Mouse (Mus musculus): ENCODE results near the gene Slc12a1. TPM values are rescaled to one million over a fixed set of nuclear protein-coding genes. Genes with fewer than 3 reads are reported as not detected.

Slc12a1 gene
- polyA plus RNA-seq, 1 experiment from 2014 or later, result not detected

DNA sequence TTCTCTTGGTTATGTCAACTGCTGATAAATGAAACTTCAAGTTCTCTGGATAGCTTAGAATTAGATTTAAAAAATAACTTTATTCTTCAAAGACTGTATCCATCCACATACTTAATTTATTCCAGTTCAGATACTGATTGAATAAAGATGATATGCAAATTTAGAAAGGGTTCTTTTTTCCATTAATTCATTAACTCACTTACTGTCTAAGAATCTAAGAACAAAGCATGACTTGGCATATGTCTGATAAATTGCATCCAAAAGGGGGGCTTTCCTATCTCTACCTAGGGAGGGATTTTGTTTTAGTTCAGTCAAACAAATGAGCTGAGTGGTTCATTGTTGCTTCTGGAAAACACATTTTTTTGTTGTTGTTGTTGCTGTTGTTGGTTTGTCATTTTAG lies 10.0 kb upstream of the Slc12a1 start:
- H3K27me3 ChIP-seq (ENCODE audit: low read depth, poor library complexity, severe bottlenecking), result no peaks in the 10 kb centered on the region
- DNase-seq (ENCODE audit: low spot score), result no peak
- no peaks in the 10 kb centered on the region for H3K36me3 ChIP-seq
- no peaks in the 10 kb centered on the region for H3K4me1 ChIP-seq
- no peak overlapping the region for H3K27ac ChIP-seq (replicated peaks)
- no peak overlapping the region for H3K4me3 ChIP-seq
- no peaks in the 10 kb centered on the region for H3K9me3 ChIP-seq (replicated peaks)

DNA sequence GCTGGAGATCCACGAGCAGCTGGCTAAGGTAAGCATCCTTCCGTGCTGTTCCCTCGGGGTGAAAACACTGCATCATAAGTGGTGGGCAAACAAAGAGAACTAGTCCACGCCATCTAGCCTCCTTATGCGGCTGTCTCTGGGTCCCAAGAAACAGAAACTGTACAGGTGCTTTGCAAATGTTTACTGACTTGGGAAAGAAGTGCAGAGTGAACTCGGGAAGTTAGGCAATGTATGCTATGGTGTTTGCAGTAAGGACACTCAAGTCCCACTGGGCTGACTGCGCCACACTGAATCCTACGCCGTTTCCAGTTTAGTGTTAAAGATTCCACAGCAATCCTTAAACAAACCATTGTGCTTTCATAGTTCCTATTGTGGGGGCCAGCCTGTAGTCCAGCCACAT lies 2.0 kb downstream of the Slc12a1 start:
- DNase-seq (ENCODE audit: low spot score), result no peak
- no peaks in the 10 kb centered on the region for H3K36me3 ChIP-seq
- no peaks in the 10 kb centered on the region for H3K9me3 ChIP-seq (replicated peaks)
- H3K27me3 ChIP-seq (ENCODE audit: low read depth, poor library complexity, severe bottlenecking), result no peaks in the 10 kb centered on the region
- H3K4me3 ChIP-seq, result no peak overlapping the region
- no peaks in the 10 kb centered on the region for H3K4me1 ChIP-seq
- H3K27ac ChIP-seq (replicated peaks), result no peak overlapping the region
- WGBS, result 88% methylated on average over 9 of the region's 9 CpGs

DNA sequence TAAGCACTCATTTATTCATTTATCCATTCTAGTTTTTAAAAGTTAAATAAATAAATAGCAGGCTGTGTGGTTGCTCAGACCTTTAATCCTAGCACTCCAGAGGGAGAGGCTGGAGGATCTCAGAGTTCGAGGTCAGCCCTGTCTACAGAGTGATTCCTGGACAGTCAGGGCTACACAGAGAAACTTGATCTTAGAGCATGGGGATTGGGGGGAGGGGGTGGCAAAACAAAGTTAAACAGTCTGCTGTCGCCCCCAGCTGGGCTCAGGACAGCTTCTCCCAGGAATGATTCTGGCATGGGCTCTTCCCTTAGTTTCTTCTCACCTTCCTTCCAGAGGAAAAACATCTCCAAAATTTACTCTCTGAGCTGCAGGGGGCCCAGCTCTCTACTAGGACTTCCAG lies 3.2 kb downstream of the Slc12a1 start:
- 17% methylated on average over 2 of the region's 2 CpGs for WGBS
- H3K27ac ChIP-seq (replicated peaks), result no peak overlapping the region

DNA sequence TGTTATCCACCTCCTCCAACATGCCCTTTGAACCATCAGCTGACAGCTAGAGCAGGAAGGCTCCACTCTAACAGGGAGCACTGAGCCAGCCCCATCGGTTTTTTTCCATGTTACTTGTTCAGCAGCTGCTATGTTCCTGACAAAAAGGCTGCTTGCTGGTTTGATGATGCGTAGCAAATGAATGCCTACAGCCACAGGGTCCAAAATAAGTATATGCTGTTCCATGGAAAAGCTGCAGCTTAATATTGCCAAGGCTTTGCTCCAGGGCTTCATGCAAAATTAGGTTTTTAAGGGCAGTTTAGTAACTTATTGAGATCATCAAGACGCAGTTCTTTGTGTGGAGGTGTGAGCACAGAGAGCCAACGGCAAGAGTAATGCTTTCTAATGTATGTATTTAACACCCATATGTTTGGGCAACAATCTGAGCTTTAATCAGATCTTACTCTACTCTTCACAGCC lies 9.7 kb downstream of the Slc12a1 start:
- Histone ChIP-seq H3K9me3 (replicated peaks) (no peaks in the 10 kb centered on the region), H3K27me3 (ENCODE audit: low read depth, poor library complexity, severe bottlenecking) (no peaks in the 10 kb centered on the region), H3K4me3 (no peak overlapping the region), H3K27ac (replicated peaks) (no peak overlapping the region), H3K36me3 (no peaks in the 10 kb centered on the region), H3K4me1 (no peaks in the 10 kb centered on the region)
- no peak for DNase-seq (ENCODE audit: low spot score)
- WGBS, result 83% methylated on average over 4 of the region's 4 CpGs

More for the DNA sequence above, 3.2 kb downstream of the Slc12a1 start:
- no peaks in the 10 kb centered on the region for H3K4me1 ChIP-seq
- H3K4me3 ChIP-seq, result no peak overlapping the region
- H3K9me3 ChIP-seq (replicated peaks), result no peaks in the 10 kb centered on the region
- no peaks in the 10 kb centered on the region for H3K36me3 ChIP-seq
- no peak for DNase-seq (ENCODE audit: low spot score)
- H3K27me3 ChIP-seq (ENCODE audit: low read depth, poor library complexity, severe bottlenecking), result no peaks in the 10 kb centered on the region

DNA sequence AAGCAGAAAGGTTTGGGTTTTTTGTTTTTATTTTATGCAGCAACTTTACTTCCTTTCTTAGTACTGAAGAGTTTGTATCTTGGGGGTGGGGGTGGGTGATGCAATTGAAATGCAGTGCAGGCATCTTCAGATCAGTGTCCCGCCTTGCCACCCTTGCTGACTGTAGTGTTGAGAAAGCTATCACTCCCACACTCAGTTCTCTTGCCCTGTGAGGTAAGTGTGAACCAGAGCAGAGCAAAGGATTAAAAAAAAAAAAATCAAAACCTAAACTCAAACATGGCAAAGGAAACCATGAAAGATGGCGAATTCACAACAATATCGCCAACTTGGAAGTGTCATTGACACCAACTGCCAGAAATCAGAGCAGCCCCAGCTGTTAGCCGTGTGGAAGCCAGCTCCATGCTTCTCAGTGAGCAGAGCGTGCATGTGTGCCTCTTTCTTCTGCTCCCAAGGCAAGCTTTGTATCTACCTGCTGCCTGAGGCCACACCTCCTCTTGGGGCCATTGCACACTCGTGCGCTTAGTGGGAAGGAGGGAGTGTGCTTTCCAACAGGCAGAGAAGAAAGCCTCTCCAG lies 26.0 kb downstream of the Slc12a1 start:
- no peak for DNase-seq (ENCODE audit: low spot score)
- H3K27ac ChIP-seq (replicated peaks), result no peak overlapping the region
- WGBS, result 80% methylated on average over 7 of the region's 7 CpGs
- H3K27me3 ChIP-seq (ENCODE audit: low read depth, poor library complexity, severe bottlenecking), result no peaks in the 10 kb centered on the region
- no peaks in the 10 kb centered on the region for H3K4me1 ChIP-seq
- H3K4me3 ChIP-seq, result no peak overlapping the region
- H3K36me3 ChIP-seq, result no peaks in the 10 kb centered on the region
- no peaks in the 10 kb centered on the region for H3K9me3 ChIP-seq (replicated peaks)

DNA sequence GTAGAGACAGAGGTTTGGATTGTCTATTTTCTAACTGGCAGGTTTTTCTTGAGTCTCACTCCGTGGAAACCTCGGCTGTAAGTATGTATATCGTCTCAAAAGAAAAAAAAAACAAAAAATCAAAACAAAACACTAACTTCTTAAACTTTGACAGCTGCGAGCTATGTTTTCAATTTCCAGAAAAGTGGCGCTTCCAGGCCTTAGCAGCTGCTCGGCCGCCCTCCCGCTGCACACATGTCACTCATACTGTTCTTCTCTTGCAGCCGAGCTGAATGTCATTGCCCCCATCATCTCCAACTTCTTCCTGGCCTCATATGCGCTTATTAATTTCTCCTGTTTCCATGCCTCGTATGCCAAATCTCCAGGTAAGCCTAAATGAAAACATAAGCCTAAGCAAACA lies 35.6 kb downstream of the Slc12a1 start:
- Histone ChIP-seq H3K36me3 (no peaks in the 10 kb centered on the region), H3K4me1 (no peaks in the 10 kb centered on the region), H3K4me3 (no peak overlapping the region), H3K9me3 (replicated peaks) (no peaks in the 10 kb centered on the region), H3K27me3 (ENCODE audit: low read depth, poor library complexity, severe bottlenecking) (no peaks in the 10 kb centered on the region), H3K27ac (replicated peaks) (no peak overlapping the region)
- DNase-seq (ENCODE audit: low spot score), result no peak
- WGBS, result 81% methylated on average over 11 of the region's 11 CpGs

DNA sequence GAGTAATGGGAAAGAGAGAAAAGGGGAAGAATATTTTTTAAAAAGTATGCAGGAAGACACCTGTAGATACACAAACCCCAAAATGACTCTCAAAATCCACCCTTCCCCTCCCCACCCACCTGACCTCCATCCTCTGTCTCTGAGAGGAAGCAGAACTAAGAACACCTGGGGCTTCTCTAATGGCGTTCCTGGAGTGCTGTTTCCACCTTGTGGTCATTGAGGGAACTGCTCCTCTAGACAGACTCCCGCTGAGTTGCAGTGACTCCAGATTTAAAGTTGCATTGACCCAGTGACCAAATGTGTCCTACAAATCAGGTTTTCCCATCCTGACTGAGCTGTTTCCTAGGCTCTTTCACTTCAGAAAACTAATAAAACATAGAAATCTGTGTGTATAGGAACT lies 36.9 kb downstream of the Slc12a1 start:
- no peaks in the 10 kb centered on the region for H3K9me3 ChIP-seq (replicated peaks)
- no peaks in the 10 kb centered on the region for H3K36me3 ChIP-seq
- WGBS, result 0% methylated on average over 2 of the region's 2 CpGs
- DNase-seq (ENCODE audit: low spot score), result peak; percentile 49
- H3K27me3 ChIP-seq (ENCODE audit: low read depth, poor library complexity, severe bottlenecking), result no peaks in the 10 kb centered on the region
- H3K4me1 ChIP-seq, result no peaks in the 10 kb centered on the region
- H3K4me3 ChIP-seq, result no peak overlapping the region
- H3K27ac ChIP-seq (replicated peaks), result no peak overlapping the region

DNA sequence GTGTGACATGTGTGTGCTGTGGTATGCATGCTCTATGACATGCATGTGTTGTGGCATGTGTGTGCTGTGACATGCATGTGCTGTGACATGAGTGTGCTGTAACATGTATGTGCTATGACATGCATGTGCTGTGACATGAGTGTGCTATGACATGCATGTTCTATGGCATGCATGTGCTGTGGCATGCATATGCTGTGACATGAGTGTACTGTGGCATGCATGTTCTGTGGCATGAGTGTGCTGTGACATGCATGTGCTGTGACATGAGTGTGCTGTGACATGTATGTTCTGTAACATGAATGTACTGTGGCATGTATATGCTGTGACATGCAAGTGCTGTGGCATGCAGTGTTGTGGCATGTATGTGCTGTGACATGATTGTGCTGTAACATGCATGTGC lies 40.6 kb downstream of the Slc12a1 start:
- Histone ChIP-seq H3K9me3 (replicated peaks) (no peaks in the 10 kb centered on the region), H3K27ac (replicated peaks) (no peak overlapping the region), H3K27me3 (ENCODE audit: low read depth, poor library complexity, severe bottlenecking) (no peaks in the 10 kb centered on the region), H3K4me1 (no peaks in the 10 kb centered on the region), H3K36me3 (no peaks in the 10 kb centered on the region), H3K4me3 (no peak overlapping the region)
- DNase-seq (ENCODE audit: low spot score), result no peak

DNA sequence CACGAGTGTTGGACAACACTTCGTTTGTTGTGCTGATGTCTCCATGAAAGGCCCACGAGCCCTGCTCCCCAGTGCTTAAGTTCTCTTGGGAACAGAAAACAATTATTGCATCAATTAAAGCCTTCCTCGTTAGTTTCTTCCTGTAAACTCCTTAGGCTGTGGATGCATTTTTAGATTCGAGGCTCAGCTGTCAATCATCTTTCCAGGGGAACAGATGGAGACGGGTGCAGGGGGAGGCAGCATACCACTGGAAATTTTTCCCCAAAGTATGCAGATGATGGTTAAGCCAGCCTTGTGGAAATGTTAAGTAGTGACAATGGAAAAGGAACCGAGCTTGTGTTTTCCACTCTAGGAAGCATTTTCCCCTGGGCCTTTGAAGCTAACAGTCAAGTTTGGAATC lies 44.5 kb downstream of the Slc12a1 start:
- Histone ChIP-seq H3K4me1 (no peaks in the 10 kb centered on the region), H3K27ac (replicated peaks) (no peak overlapping the region), H3K36me3 (no peaks in the 10 kb centered on the region), H3K27me3 (ENCODE audit: low read depth, poor library complexity, severe bottlenecking) (no peaks in the 10 kb centered on the region), H3K9me3 (replicated peaks) (no peaks in the 10 kb centered on the region), H3K4me3 (no peak overlapping the region)
- 85% methylated on average over 7 of the region's 7 CpGs for WGBS
- DNase-seq (ENCODE audit: low spot score), result no peak

DNA sequence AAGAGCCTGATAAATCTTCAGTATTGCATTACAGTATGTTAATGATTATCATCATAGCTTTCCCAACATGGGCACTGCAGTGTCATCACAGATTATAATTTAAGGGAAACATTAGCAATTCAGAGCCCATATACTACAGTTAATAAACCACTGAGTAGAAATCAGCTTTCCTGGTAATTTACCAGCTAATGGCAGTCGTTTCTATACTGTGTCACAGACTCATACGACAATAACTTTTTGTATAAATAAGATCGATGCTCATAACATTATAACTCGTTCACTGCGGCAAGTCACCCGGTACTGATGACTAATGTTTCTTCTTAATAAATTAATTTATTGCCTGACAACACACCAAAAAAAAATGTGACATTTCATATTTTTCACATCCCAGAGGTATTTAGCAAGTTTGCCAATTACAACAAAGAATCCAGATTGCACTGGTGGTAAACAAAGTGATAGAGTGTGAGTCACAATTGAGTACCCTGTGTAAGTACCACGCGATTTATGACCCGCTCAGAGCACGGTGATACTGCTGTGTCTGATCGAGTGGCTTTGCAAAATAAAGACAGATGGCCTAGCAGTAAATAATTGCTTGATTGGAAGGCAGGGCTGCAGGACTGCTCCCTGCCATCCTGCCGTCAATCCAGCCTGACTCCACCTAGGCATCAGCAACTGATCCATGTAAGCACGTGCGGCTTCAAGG lies 56.7 kb downstream of the Slc12a1 start:
- H3K36me3 ChIP-seq, result no peaks in the 10 kb centered on the region
- 86% methylated on average over 14 of the region's 14 CpGs for WGBS
- H3K4me1 ChIP-seq, result no peaks in the 10 kb centered on the region
- no peaks in the 10 kb centered on the region for H3K9me3 ChIP-seq (replicated peaks)
- no peaks in the 10 kb centered on the region for H3K27me3 ChIP-seq (ENCODE audit: low read depth, poor library complexity, severe bottlenecking)
- no peak for DNase-seq (ENCODE audit: low spot score)
- no peak overlapping the region for H3K27ac ChIP-seq (replicated peaks)
- no peak overlapping the region for H3K4me3 ChIP-seq

DNA sequence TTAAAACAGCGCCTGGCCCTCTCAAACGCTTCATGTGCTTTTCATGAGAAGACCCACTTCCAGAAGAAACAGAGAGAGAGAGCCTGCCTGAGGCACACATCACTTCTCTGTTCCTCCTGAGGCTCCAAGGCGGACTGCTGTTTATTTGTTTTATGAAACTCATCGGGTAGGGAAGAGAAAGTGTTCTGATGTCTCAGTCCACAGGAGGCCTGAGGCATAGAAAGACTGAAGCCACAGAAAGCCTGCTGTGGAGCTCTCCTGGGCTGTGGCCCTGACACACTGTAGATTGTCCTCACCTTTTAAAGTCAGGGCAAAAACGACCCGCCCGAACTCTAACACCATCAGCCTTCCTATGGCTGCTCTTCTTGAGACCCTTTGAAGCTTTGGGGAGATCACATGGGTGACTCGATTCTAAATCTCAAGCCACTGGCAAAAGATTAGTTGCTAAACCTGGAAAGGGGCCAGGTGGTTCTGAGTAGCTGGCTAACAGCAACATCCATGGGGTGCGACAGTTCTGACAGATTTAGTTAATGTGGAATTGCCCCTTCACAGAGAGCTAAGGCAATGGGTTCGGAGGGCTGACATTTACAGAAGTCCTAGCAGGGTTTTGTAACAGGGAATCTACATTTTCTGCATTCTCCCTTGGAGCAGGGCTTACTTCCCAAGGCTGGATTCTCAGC lies 59.7 kb downstream of the Slc12a1 start:
- DNase-seq (ENCODE audit: low spot score), result no peak
- H3K9me3 ChIP-seq (replicated peaks), result no peaks in the 10 kb centered on the region
- no peak overlapping the region for H3K4me3 ChIP-seq
- no peaks in the 10 kb centered on the region for H3K36me3 ChIP-seq
- H3K4me1 ChIP-seq, result no peaks in the 10 kb centered on the region
- no peak overlapping the region for H3K27ac ChIP-seq (replicated peaks)
- no peaks in the 10 kb centered on the region for H3K27me3 ChIP-seq (ENCODE audit: low read depth, poor library complexity, severe bottlenecking)
- 71% methylated on average over 10 of the region's 10 CpGs for WGBS

DNA sequence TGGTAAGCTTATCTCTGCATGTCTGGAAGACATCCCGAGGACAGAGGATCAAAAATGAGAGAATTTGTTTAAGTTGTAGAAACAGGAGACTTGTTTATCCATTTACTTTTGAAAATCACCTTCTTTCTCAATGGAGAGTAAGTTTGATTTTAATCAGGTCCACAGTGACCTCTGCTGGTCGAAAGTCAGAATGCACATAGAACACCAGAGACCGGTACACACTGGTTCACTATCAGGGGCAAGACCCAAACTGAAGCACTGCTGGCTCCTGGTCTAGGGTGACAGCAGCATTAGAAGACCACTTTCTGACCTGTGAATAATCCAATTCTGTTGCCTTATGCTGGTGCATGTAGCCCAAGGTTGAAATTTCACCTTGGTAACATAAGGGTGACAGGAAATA lies 62.3 kb downstream of the Slc12a1 start:
- H3K9me3 ChIP-seq (replicated peaks), result no peaks in the 10 kb centered on the region
- no peaks in the 10 kb centered on the region for H3K27me3 ChIP-seq (ENCODE audit: low read depth, poor library complexity, severe bottlenecking)
- no peak overlapping the region for H3K27ac ChIP-seq (replicated peaks)
- H3K36me3 ChIP-seq, result no peaks in the 10 kb centered on the region
- no peaks in the 10 kb centered on the region for H3K4me1 ChIP-seq
- DNase-seq (ENCODE audit: low spot score), result peak; percentile 74
- H3K4me3 ChIP-seq, result no peak overlapping the region
- WGBS, result 1% methylated on average over 3 of the region's 3 CpGs

DNA sequence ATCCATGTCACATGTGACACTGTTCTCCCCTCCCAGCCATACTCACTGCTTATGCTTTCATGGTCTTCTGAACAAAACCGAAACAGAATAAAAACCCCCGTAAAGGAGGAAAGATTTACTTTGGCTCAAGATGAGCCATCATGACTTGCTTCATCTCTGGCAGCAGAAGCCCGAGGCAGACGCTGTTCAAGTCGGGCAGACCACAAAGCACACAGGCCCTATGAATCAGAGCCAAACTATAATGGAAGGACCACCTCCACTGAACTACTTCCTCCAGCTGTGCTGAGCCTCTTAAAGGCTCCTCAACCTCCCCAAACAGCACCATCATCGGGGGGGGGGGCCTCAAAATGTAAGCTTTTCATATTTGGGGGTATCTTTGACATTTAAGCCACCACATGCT lies 65.0 kb downstream of the Slc12a1 start:
- WGBS, result 87% methylated on average over 6 of the region's 6 CpGs
- no peak overlapping the region for H3K27ac ChIP-seq (replicated peaks)
- no peaks in the 10 kb centered on the region for H3K4me1 ChIP-seq
- no peaks in the 10 kb centered on the region for H3K27me3 ChIP-seq (ENCODE audit: low read depth, poor library complexity, severe bottlenecking)
- no peaks in the 10 kb centered on the region for H3K36me3 ChIP-seq
- H3K4me3 ChIP-seq, result no peak overlapping the region
- no peak for DNase-seq (ENCODE audit: low spot score)
- H3K9me3 ChIP-seq (replicated peaks), result no peaks in the 10 kb centered on the region

Data from midbrain, embryonic 10.5 days (tissue).